Mouse (Mus musculus) kidney, postnatal 0 days (tissue): ENCODE results near the gene Yap1. TPM values are rescaled to one million over a fixed set of nuclear protein-coding genes. Genes with fewer than 3 reads are reported as not detected.

Experiments used
- ATAC-seq: fragments of 200-750 bp; cut with Nextera tagmentation; replicated peaks from 2 replicates; pipeline ENCODE4 v1.8.0; 2017; ENCODE audit warnings: low read depth, moderate number of reproducible peaks, moderate TSS enrichment, moderate library complexity; ENCODE audit not compliant: low FRiP score
- DNase-seq: peaks from one replicate; pipeline ENCODE4 v3.0.0-alpha.2; 2016; ENCODE audit warnings: low spot score
- H3K27ac ChIP-seq: fragments of 300-500 bp; sonication (generic); 2 replicates; pipeline ENCODE4 v1.5.1; 2014; ENCODE audit warnings: mild to moderate bottlenecking
- H3K27me3 ChIP-seq: fragments of 300-500 bp; sonication (generic); 2 replicates; pipeline ENCODE4 v1.6.1; 2014; ENCODE audit warnings: low read length, mixed read lengths; ENCODE audit not compliant: insufficient read depth
- H3K36me3 ChIP-seq: fragments of 300-500 bp; sonication (generic); 2 replicates; pipeline ENCODE4 v1.6.1; 2014; ENCODE audit warnings: low read length, mixed read lengths; ENCODE audit not compliant: insufficient read depth
- H3K4me1 ChIP-seq: fragments of 300-500 bp; sonication (generic); replicated peaks from 2 replicates; pipeline ENCODE4 v1.6.1; 2014; ENCODE audit warnings: antibody characterized with exemption, low read length, mixed read lengths; ENCODE audit not compliant: insufficient read depth
- H3K4me2 ChIP-seq: fragments of 300-500 bp; sonication (generic); 2 replicates; pipeline ENCODE4 v1.6.1; 2014; ENCODE audit warnings: mild to moderate bottlenecking, low read length, moderate library complexity, mixed read lengths
- H3K4me3 ChIP-seq: fragments of 300-500 bp; sonication (generic); replicated peaks from 2 replicates; pipeline ENCODE4 v1.5.1; 2014; ENCODE audit warnings: low read depth, low read length
- H3K9ac ChIP-seq: fragments of 300-500 bp; sonication (generic); 2 replicates; pipeline ENCODE4 v1.6.1; 2014; ENCODE audit warnings: low read depth, low read length
- H3K9me3 ChIP-seq: fragments of 300-500 bp; sonication (generic); replicated peaks from 2 replicates; pipeline ENCODE4 v1.6.1; 2016; ENCODE audit warnings: low read length, inconsistent platforms, mixed read lengths
- CTCF ChIP-seq: IDR thresholded peaks from 2 replicates; pipeline ENCODE4 v1.5.1; 2016; ENCODE audit warnings: antibody characterized with exemption, low read depth, mild to moderate bottlenecking, moderate library complexity
- WGBS: fragments of 180-500 bp; shearing (Covaris S2); extraction: QIAGEN DNeasy Blood & Tissue Kit; methylation state at CpG from one replicate; pipeline ENCODE4 v1.1.7; 2014; 5-methylcytosine and 5-hydroxymethylcytosine counted together
- polyA plus RNA-seq: library from polyadenylated mRNA; unstranded; fragments of >200 nt; fragmentation: Nextera tagmentation; extraction: Ambion mirVana; gene quantifications from 2 replicates; pipeline ENCODE4 v1.2.1, GENCODE M21; 2015

The Yap1 gene
- polyA plus RNA-seq, 1 experiment from 2014 or later = 26.5 TPM

GRCm38 (mm10) chr9:7979153-7979916, 25.1 kb downstream of the Yap1 start:
- ATAC-seq = no peak
- H3K27me3 ChIP-seq = no peaks in the 10 kb centered on the region
- peaks cover 4% of the 10 kb centered on the region; the same call in 1 of the 2 replicates for H3K4me1 ChIP-seq
- no peak overlapping the region for H3K9ac ChIP-seq
- TF ChIP-seq CTCF = no peak
- no peak overlapping the region for H3K4me3 ChIP-seq
- H3K9me3 ChIP-seq = no peaks in the 10 kb centered on the region
- DNase-seq = peak; percentile 39
- peak overlapping the region; percentile 3; the same call in 1 of the 2 replicates for H3K27ac ChIP-seq
- H3K4me2 ChIP-seq = no peak overlapping the region
- no peaks in the 10 kb centered on the region for H3K36me3 ChIP-seq
- WGBS = 79% methylated on average over 11 of the region's 11 CpGs

- no peak overlapping the region for H3K9ac ChIP-seq
- peaks cover 4% of the 10 kb centered on the region; the same call in 1 of the 2 replicates for H3K4me1 ChIP-seq
- H3K27ac ChIP-seq = no peak overlapping the region
- H3K27me3 ChIP-seq = no peaks in the 10 kb centered on the region
- TF ChIP-seq CTCF = peak; percentile 56; the same call in 1 of the 2 replicates
- H3K4me2 ChIP-seq = no peak overlapping the region; the same call in 1 of the 2 replicates
- no peak for ATAC-seq
- DNase-seq = no peak
- 56% methylated on average over 3 of the region's 3 CpGs for WGBS
- H3K36me3 ChIP-seq = no peaks in the 10 kb centered on the region
- no peaks in the 10 kb centered on the region for H3K9me3 ChIP-seq
- no peak overlapping the region for H3K4me3 ChIP-seq
Measured at GRCm38 (mm10) chr9:7978502-7978901, 25.9 kb downstream of the Yap1 start.

GRCm38 (mm10) chr9:7977587-7977986, 26.8 kb downstream of the Yap1 start:
- Histone ChIP-seq H3K27ac (no peak overlapping the region), H3K27me3 (no peaks in the 10 kb centered on the region), H3K9ac (no peak overlapping the region), H3K9me3 (no peaks in the 10 kb centered on the region), H3K36me3 (no peaks in the 10 kb centered on the region), H3K4me1 (peaks cover 4% of the 10 kb centered on the region; the same call in 1 of the 2 replicates), H3K4me3 (no peak overlapping the region), H3K4me2 (no peak overlapping the region)
- 42% methylated on average over 5 of the region's 5 CpGs for WGBS
- DNase-seq = no peak
- no peak for TF ChIP-seq CTCF
- ATAC-seq = peak; percentile 73

- Histone ChIP-seq H3K4me3 (no peak overlapping the region), H3K36me3 (no peaks in the 10 kb centered on the region), H3K27me3 (no peaks in the 10 kb centered on the region), H3K9me3 (no peaks in the 10 kb centered on the region), H3K27ac (no peak overlapping the region), H3K4me2 (no peak overlapping the region), H3K9ac (no peak overlapping the region), H3K4me1 (no peaks in the 10 kb centered on the region)
- ATAC-seq (no peak), DNase-seq (no peak)
- TF ChIP-seq CTCF = no peak
- WGBS = 66% methylated on average over 2 of the region's 2 CpGs
Measured at GRCm38 (mm10) chr9:7971993-7972392, 32.4 kb downstream of the Yap1 start.

GRCm38 (mm10) chr9:7967980-7968379, 36.4 kb downstream of the Yap1 start:
- TF ChIP-seq CTCF = no peak
- Histone ChIP-seq H3K4me2 (no peak overlapping the region), H3K27ac (no peak overlapping the region), H3K4me3 (no peak overlapping the region), H3K9me3 (no peaks in the 10 kb centered on the region), H3K4me1 (no peaks in the 10 kb centered on the region), H3K36me3 (no peaks in the 10 kb centered on the region), H3K27me3 (no peaks in the 10 kb centered on the region), H3K9ac (no peak overlapping the region)
- ATAC-seq = no peak
- WGBS = 88% methylated on average over 1 of the region's 1 CpGs
- no peak for DNase-seq

- 71% methylated on average over 3 of the region's 3 CpGs for WGBS
- DNase-seq = no peak
- H3K36me3 ChIP-seq = 0 out of 2 replicates have a peak, but pooled peaks cover 9% of the 10 kb centered on the region
- no peak overlapping the region for H3K27ac ChIP-seq
- H3K9me3 ChIP-seq = no peaks in the 10 kb centered on the region
- no peak for ATAC-seq
- no peak overlapping the region for H3K4me3 ChIP-seq
- TF ChIP-seq CTCF = no peak
- peaks cover 5% of the 10 kb centered on the region; the same call in 1 of the 2 replicates for H3K4me1 ChIP-seq
- H3K9ac ChIP-seq = no peak overlapping the region
- no peaks in the 10 kb centered on the region for H3K27me3 ChIP-seq
- no peak overlapping the region for H3K4me2 ChIP-seq
Measured at GRCm38 (mm10) chr9:7965590-7965989, 38.8 kb downstream of the Yap1 start.
